Mouse (Mus musculus) heart, adult 2 months (tissue): Measurements from ENCODE around the gene 4933434E20Rik.

ENCODE experiments used
- CTCF ChIP-seq: fragments of 200-600 bp; IDR thresholded peaks from 2 replicates; pipeline ENCODE4 v1.8.1; 2022; ENCODE audit warnings: antibody characterized with exemption, mild to moderate bottlenecking, moderate library complexity
- EP300 ChIP-seq: fragments of 200-500 bp; IDR thresholded peaks from 2 replicates; pipeline ENCODE4 v1.6.1; 2011; ENCODE audit warnings: low read depth, low read length, control low read depth; ENCODE audit not compliant: insufficient read depth

DNA sequence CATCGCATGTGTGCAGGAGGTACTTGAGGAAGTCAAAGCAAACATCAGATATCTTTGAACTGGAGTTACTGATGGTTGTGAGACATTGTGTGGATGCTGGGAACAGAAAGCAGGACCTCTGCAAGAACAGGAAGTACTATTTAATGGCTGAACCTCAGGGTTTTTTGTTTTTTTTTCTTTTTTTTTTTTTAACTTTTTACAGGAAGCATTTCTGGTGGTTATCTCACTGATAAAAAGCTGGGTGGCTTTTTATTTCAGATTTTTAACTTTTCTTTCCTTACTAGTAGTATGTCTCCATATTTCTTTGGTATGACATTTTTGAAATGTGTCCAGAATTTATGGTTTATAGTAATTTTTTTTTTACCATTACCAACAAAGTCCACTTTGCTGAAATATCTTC, 15.2 kb upstream of the 4933434E20Rik start:
- no peak for TF ChIP-seq CTCF
- TF ChIP-seq EP300 = no peak
